Mouse (Mus musculus): ENCODE data around the gene Prss45.
"Not testable (repeated sequence)": the region's sequence is repeated elsewhere in the genome, so short reads cannot be mapped to it uniquely, and the experiment has no call there.

- not testable (repeated sequence) for TF ChIP-seq POLR2A (IDR thresholded peaks at IDR 0.05; ENCODE audit: insufficient read length, low read depth); MYOG (IDR thresholded peaks at IDR 0.05; ENCODE audit: control insufficient read depth in 1 of 3, insufficient read depth in 1 of 3, insufficient read length in 2 of 3, low read depth in 2 of 3); E2F4 (IDR thresholded peaks at IDR 0.05; ENCODE audit: insufficient read depth); POLR2AphosphoS2 (IDR thresholded peaks at IDR 0.05; ENCODE audit: insufficient read length, low read depth); TCF12 (IDR thresholded peaks at IDR 0.05; ENCODE audit: insufficient read depth, poor library complexity, severe bottlenecking); REST (IDR thresholded peaks at IDR 0.05; ENCODE audit: insufficient read depth, insufficient read length); USF1 (IDR thresholded peaks at IDR 0.05; ENCODE audit: low read depth); MAX (IDR thresholded peaks at IDR 0.05; ENCODE audit: low read depth); CEBPB (IDR thresholded peaks at IDR 0.05; ENCODE audit: insufficient read depth, poor library complexity, severe bottlenecking); SRF (IDR thresholded peaks at IDR 0.05; ENCODE audit: control insufficient read depth, insufficient read length, low read depth); MYOD1 (IDR thresholded peaks at IDR 0.05; ENCODE audit: control insufficient read depth in 1 of 3, insufficient read length in 2 of 3, low read depth in 2 of 3)
These were observed 13.8 kb upstream of the Prss45 start for GRCm38 (mm10) chr9:110820546-110820945.

Measured in myocyte (in vitro differentiated cells).